Mouse (Mus musculus) limb, embryonic 15.5 days (tissue): ENCODE results near the gene Zc3h7a. TPM values are rescaled to one million over a fixed set of nuclear protein-coding genes. Genes with fewer than 3 reads are reported as not detected.

Experiments used
- ATAC-seq: fragments of 200-750 bp; cut with Nextera tagmentation; 2 replicates; pipeline ENCODE4 v1.8.0; 2017; ENCODE audit warnings: low read depth, moderate TSS enrichment; ENCODE audit not compliant: insufficient number of reproducible peaks, low FRiP score, low TSS enrichment
- H3K27ac ChIP-seq: fragments of 300-500 bp; sonication (generic); 2 replicates; pipeline ENCODE4 v1.5.1; 2015; ENCODE audit warnings: moderate library complexity, mild to moderate bottlenecking, inconsistent platforms
- H3K27me3 ChIP-seq: fragments of 300-500 bp; sonication (generic); 2 replicates; pipeline ENCODE4 v1.6.1; 2015; ENCODE audit warnings: inconsistent platforms
- H3K36me3 ChIP-seq: fragments of 300-500 bp; sonication (generic); 2 replicates; pipeline ENCODE4 v1.6.1; 2015; ENCODE audit warnings: inconsistent platforms
- H3K4me1 ChIP-seq: fragments of 300-500 bp; sonication (generic); 2 replicates; pipeline ENCODE4 v1.6.1; 2015; ENCODE audit warnings: inconsistent platforms
- H3K4me2 ChIP-seq: fragments of 300-500 bp; sonication (generic); 2 replicates; pipeline ENCODE4 v1.6.1; 2015; ENCODE audit warnings: mild to moderate bottlenecking, inconsistent platforms
- H3K4me3 ChIP-seq: fragments of 300-500 bp; sonication (generic); 2 replicates; pipeline ENCODE4 v1.5.1; 2015; ENCODE audit warnings: mild to moderate bottlenecking, inconsistent platforms
- H3K9ac ChIP-seq: fragments of 300-500 bp; sonication (generic); 2 replicates; pipeline ENCODE4 v1.6.1; 2015; ENCODE audit warnings: inconsistent platforms
- H3K9me3 ChIP-seq: fragments of 300-500 bp; sonication (generic); 2 replicates; pipeline ENCODE4 v1.6.1; 2016; ENCODE audit warnings: inconsistent platforms
- WGBS: fragments of 180-500 bp; shearing (Covaris S2); methylation state at CpG from one replicate; pipeline ENCODE4 v1.1.7; 2015; 5-methylcytosine and 5-hydroxymethylcytosine counted together
- polyA plus RNA-seq: library from polyadenylated mRNA; unstranded; fragments of >200 nt; fragmentation: Nextera tagmentation; extraction: Ambion mirVana; gene quantifications from 2 replicates; pipeline ENCODE4 v1.2.1, GENCODE M21; 2015

Zc3h7a gene
- polyA plus RNA-seq, 1 experiment from 2014 or later: 102 TPM

GRCm38 (mm10) chr16:11133476-11134347 is 42.5 kb downstream of the Zc3h7a start:
- peak overlapping the region; percentile 55 for H3K4me2 ChIP-seq
- peak overlapping the region; percentile 86 for H3K4me3 ChIP-seq
- H3K27ac ChIP-seq: peak overlapping the region; percentile 92
- H3K9ac ChIP-seq: peak overlapping the region; percentile 98
- no peaks in the 10 kb centered on the region for H3K27me3 ChIP-seq
- peaks cover 30% of the 10 kb centered on the region for H3K36me3 ChIP-seq
- no peak for ATAC-seq
- H3K9me3 ChIP-seq: no peaks in the 10 kb centered on the region
- H3K4me1 ChIP-seq: peaks cover 10% of the 10 kb centered on the region
- 0% methylated on average over 34 of the region's 34 CpGs for WGBS

- Histone ChIP-seq H3K27me3 (no peaks in the 10 kb centered on the region), H3K36me3 (peaks cover 31% of the 10 kb centered on the region), H3K9ac (0 out of 2 replicates have a peak overlapping the region, but pooled peaks have one; percentile 2), H3K4me2 (peak overlapping the region; percentile 55), H3K9me3 (no peaks in the 10 kb centered on the region), H3K4me1 (peaks cover 10% of the 10 kb centered on the region), H3K4me3 (peak overlapping the region; percentile 86), H3K27ac (no peak overlapping the region)
- no peak for ATAC-seq
- WGBS: 2% methylated on average over 2 of the region's 2 CpGs
Observed at GRCm38 (mm10) chr16:11132839-11133238, 43.4 kb downstream of the Zc3h7a start.

- Histone ChIP-seq H3K36me3 (peaks cover 44% of the 10 kb centered on the region), H3K4me2 (no peak overlapping the region), H3K9me3 (no peaks in the 10 kb centered on the region), H3K4me1 (peaks cover 10% of the 10 kb centered on the region), H3K27ac (no peak overlapping the region), H3K4me3 (no peak overlapping the region), H3K9ac (no peak overlapping the region), H3K27me3 (no peaks in the 10 kb centered on the region)
- WGBS: 91% methylated on average over 11 of the region's 11 CpGs
- no peak for ATAC-seq
Observed at GRCm38 (mm10) chr16:11128301-11128700, 47.9 kb downstream of the Zc3h7a start.

GRCm38 (mm10) chr16:11125371-11125770 is 50.8 kb downstream of the Zc3h7a start:
- 86% methylated on average over 2 of the region's 2 CpGs for WGBS
- no peak for ATAC-seq
- no peak overlapping the region for H3K4me3 ChIP-seq
- no peaks in the 10 kb centered on the region for H3K27me3 ChIP-seq
- H3K36me3 ChIP-seq: peaks cover 60% of the 10 kb centered on the region
- H3K4me2 ChIP-seq: no peak overlapping the region
- no peaks in the 10 kb centered on the region for H3K4me1 ChIP-seq
- H3K27ac ChIP-seq: no peak overlapping the region
- no peaks in the 10 kb centered on the region for H3K9me3 ChIP-seq
- H3K9ac ChIP-seq: no peak overlapping the region

GRCm38 (mm10) chr16:11124110-11124509 is 52.1 kb downstream of the Zc3h7a start:
- Histone ChIP-seq H3K4me2 (no peak overlapping the region), H3K9ac (no peak overlapping the region), H3K9me3 (no peaks in the 10 kb centered on the region), H3K4me1 (no peaks in the 10 kb centered on the region), H3K27me3 (no peaks in the 10 kb centered on the region), H3K36me3 (peaks cover 63% of the 10 kb centered on the region), H3K4me3 (no peak overlapping the region), H3K27ac (no peak overlapping the region)
- ATAC-seq: no peak
- 85% methylated on average over 1 of the region's 1 CpGs for WGBS

GRCm38 (mm10) chr16:11122625-11123024 is 53.6 kb downstream of the Zc3h7a start:
- WGBS: 85% methylated on average over 2 of the region's 2 CpGs
- Histone ChIP-seq H3K4me3 (no peak overlapping the region), H3K9ac (no peak overlapping the region), H3K36me3 (peaks cover 55% of the 10 kb centered on the region), H3K4me1 (no peaks in the 10 kb centered on the region), H3K9me3 (no peaks in the 10 kb centered on the region), H3K27me3 (no peaks in the 10 kb centered on the region), H3K4me2 (no peak overlapping the region), H3K27ac (no peak overlapping the region)
- ATAC-seq: no peak

- 79% methylated on average over 4 of the region's 4 CpGs for WGBS
- no peaks in the 10 kb centered on the region for H3K4me1 ChIP-seq
- no peak overlapping the region for H3K9ac ChIP-seq
- H3K4me3 ChIP-seq: no peak overlapping the region
- no peak for ATAC-seq
- no peaks in the 10 kb centered on the region for H3K9me3 ChIP-seq
- peaks cover 20% of the 10 kb centered on the region for H3K36me3 ChIP-seq
- no peak overlapping the region for H3K4me2 ChIP-seq
- no peak overlapping the region for H3K27ac ChIP-seq
- H3K27me3 ChIP-seq: no peaks in the 10 kb centered on the region
Observed at GRCm38 (mm10) chr16:11109198-11109740, 66.9 kb downstream of the Zc3h7a start.

- peaks cover 16% of the 10 kb centered on the region for H3K36me3 ChIP-seq
- no peak for ATAC-seq
- no peak overlapping the region for H3K4me2 ChIP-seq
- H3K27ac ChIP-seq: no peak overlapping the region
- no peaks in the 10 kb centered on the region for H3K4me1 ChIP-seq
- H3K9me3 ChIP-seq: no peaks in the 10 kb centered on the region
- H3K4me3 ChIP-seq: no peak overlapping the region
- 68% methylated on average over 1 of the region's 1 CpGs for WGBS
- H3K27me3 ChIP-seq: no peaks in the 10 kb centered on the region
- no peak overlapping the region for H3K9ac ChIP-seq
Observed at GRCm38 (mm10) chr16:11104905-11105304, 71.3 kb downstream of the Zc3h7a start.

DNA sequence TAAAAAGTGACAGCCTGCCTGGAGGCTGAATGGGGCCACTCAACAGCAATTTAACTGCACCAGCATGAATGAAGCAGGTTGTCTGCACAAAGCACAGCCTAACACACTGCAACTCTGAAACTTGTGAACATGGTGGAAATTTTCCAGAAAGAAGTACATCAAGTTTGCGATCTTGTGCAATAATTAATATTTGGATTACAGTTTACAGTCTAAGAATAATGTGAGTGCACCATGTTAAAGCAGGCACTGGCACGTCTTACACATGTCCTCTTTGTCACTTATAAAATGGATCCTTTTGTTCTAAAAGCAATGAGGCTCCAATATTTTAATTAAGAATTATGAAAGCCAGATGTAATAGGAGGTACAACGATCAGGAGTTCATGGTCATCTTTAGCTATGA is 78.9 kb downstream of the Zc3h7a start:
- Histone ChIP-seq H3K9me3 (no peaks in the 10 kb centered on the region), H3K36me3 (0 out of 2 replicates have a peak, but pooled peaks cover 6% of the 10 kb centered on the region), H3K4me3 (no peak overlapping the region), H3K4me2 (no peak overlapping the region), H3K9ac (no peak overlapping the region), H3K27me3 (no peaks in the 10 kb centered on the region), H3K27ac (no peak overlapping the region), H3K4me1 (0 out of 2 replicates have a peak, but pooled peaks cover 4% of the 10 kb centered on the region)
- no peak for ATAC-seq
- WGBS: 57% methylated on average over 3 of the region's 3 CpGs

GRCm38 (mm10) chr16:11093717-11094386 is 82.3 kb downstream of the Zc3h7a start:
- peaks cover 34% of the 10 kb centered on the region for H3K36me3 ChIP-seq

DNA sequence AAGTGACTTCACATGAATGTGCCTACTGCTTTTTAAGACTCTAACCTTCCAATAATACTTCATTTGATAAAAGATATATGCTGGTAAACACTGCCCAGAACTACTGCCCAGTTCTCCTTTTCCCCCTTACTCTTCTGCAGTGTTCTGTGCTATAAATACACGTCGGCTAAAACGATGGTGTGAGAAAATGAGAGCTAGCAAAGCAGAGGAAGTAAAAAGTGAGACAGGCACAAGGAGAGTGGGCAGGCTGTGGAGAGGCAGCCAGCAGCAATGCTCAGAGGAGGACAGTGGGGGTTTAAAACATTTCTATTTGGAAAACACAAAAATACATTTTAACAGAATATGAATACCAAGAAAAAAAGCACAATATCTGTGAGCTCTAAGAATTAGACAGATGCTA is 83.7 kb downstream of the Zc3h7a start:
- no peak overlapping the region for H3K4me3 ChIP-seq
- 59% methylated on average over 3 of the region's 3 CpGs for WGBS
- H3K4me1 ChIP-seq: no peaks in the 10 kb centered on the region
- no peaks in the 10 kb centered on the region for H3K27me3 ChIP-seq
- H3K27ac ChIP-seq: no peak overlapping the region
- H3K36me3 ChIP-seq: peaks cover 47% of the 10 kb centered on the region
- no peaks in the 10 kb centered on the region for H3K9me3 ChIP-seq
- H3K4me2 ChIP-seq: no peak overlapping the region
- no peak overlapping the region for H3K9ac ChIP-seq
- ATAC-seq: no peak

More at GRCm38 (mm10) chr16:11093717-11094386, 82.3 kb downstream of the Zc3h7a start:
- Histone ChIP-seq H3K4me3 (no peak overlapping the region), H3K4me1 (0 out of 2 replicates have a peak, but pooled peaks cover 4% of the 10 kb centered on the region), H3K9me3 (no peaks in the 10 kb centered on the region), H3K27ac (no peak overlapping the region), H3K9ac (no peak overlapping the region), H3K4me2 (no peak overlapping the region), H3K27me3 (no peaks in the 10 kb centered on the region)
- 87% methylated on average over 13 of the region's 13 CpGs for WGBS
- no peak for ATAC-seq

DNA sequence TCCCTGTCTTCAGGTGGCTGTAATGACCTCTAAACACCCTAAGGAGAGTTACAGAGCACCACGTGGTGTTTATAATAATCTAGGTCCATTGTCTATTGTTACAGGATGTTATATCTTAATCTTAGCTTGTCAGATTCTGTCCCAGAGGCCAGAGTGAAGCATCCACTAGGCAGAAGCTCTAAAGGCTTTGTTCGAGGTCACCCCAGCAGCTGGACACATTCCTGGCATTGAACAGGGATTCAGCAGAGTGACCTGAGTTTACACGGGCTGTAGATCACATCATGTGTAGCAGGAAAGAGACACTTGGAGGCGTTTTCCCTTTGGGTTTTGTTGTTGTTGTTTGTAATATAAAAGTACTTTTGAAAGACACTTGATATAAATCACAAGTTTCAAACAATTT is 84.1 kb downstream of the Zc3h7a start:
- ATAC-seq: no peak
- H3K36me3 ChIP-seq: peaks cover 52% of the 10 kb centered on the region
- H3K4me3 ChIP-seq: no peak overlapping the region
- 74% methylated on average over 4 of the region's 4 CpGs for WGBS
- no peak overlapping the region for H3K4me2 ChIP-seq
- H3K4me1 ChIP-seq: no peaks in the 10 kb centered on the region
- no peak overlapping the region for H3K9ac ChIP-seq
- H3K27ac ChIP-seq: no peak overlapping the region
- no peaks in the 10 kb centered on the region for H3K9me3 ChIP-seq
- no peaks in the 10 kb centered on the region for H3K27me3 ChIP-seq
